Mouse (Mus musculus) ovary, postnatal 36 days (tissue): ENCODE data around the gene Mdk.

ENCODE experiments used
- DNase-seq: peaks from one replicate; pipeline ENCODE4 v3.0.0; 2022; ENCODE audit warnings: low spot score, mixed read lengths

The Mdk gene

DNA sequence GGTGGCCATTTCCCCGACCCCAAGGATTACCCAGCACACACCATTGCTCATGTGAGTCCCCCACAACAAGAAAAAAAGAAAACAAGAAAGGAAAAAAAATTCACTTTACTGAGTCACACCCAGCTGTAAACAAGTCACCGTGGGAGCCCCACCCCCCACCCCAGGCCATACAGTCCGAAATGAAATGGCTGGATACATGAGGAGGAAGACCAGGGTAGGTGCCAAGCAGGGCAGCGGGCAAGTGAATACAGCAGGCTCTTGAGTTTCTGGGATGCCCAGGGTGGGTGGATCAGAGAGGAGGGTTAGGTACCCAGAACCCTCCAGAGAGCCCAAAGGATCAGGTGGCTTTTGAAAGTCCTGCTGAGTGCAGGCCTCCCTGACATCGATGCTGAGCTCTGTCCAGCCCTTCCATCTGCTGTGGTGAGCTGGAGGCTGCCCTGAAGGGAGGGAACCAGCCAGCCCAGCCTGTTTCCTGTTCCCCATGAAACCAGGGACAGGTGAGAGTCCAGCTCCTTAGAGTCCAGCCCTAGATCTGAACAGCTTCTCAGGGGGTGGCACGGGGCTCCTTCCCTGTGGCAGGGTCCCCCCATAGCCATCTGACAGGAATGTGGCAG lies 747 bp upstream of the Mdk start:
- DNase-seq = no peak

GRCm38 (mm10) chr2:91931328-91932159 lies 553 bp downstream of the Mdk start:
- DNase-seq = peak; percentile 34

- DNase-seq = no peak
These were observed 1.3 kb downstream of the Mdk start for GRCm38 (mm10) chr2:91930761-91931291.

DNA sequence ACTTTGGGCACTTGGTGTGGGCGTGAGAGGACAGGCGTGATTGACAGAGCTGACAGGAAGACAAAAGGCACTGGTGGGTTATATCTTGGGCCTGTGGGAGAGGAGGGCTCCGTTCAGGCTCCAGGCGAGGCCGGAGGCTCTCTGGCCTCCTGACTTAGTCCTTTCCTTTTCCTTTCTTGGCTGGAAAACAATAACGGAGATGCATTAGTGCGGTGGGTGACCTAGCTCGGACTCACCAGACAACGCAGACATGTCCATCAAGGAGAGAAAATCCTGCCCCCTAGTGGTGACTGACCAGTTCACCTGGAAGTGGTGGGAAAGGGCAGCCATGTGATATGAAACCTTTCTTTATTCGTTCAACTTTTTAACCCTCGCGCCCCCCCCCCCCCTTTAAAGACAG lies 2.2 kb downstream of the Mdk start:
- no peak for DNase-seq

DNA sequence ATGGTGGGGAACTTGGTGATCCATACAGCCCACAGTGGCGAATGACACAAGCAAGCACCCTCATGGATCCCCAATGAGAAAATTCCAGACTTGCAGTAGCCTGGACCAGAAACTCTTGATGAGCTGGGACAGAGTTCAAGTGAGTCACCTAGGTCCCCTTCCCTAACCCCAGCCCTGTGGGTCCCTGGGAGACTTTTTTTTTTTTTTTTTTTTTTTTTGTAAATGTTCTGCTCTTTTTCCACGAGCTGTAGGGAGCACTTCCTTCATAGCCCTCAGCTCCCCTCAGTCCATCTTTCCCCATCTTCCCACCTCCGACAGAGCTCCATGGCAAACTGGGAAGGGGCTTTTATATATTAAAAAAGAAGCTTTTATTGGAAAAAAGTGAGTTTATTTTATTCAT lies 2.6 kb downstream of the Mdk start:
- no peak for DNase-seq

DNA sequence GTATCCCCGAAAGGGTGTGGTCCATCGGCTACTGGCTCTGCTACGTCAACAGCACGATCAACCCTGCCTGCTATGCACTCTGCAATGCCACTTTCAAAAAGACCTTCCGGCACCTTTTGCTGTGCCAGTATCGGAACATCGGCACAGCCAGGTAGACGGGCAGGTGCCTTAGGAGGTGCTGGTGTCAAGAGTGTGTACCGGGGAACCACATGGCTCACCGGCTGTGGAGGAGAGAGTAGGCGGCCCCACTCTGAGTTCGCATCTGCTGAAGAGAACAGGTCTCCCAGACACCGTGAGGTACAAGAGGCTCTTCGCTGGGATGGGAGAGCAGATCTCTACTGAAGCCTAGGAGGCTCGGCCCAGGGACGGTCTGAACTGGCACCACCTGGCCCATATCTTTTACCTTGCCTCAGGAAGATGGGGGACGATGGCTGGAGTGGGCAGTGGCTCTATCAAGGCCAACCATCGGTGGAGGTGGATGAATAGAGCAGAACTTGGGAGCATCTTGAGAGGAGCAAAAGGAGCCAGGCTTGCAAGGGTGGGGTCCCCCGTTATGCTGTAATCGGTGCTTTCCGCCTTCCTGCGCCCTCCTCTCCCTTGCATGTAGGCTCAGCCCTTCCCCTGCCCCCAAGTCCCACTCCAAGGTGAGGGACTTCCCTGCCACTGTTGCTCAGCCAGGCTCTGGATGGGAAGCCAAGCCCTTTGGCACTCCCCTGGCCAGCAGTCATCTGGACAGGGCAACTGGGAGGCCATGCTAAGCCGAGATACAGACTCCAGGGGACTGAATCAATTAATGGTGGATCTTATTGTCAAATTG lies 3.4 kb downstream of the Mdk start:
- no peak for DNase-seq

DNA sequence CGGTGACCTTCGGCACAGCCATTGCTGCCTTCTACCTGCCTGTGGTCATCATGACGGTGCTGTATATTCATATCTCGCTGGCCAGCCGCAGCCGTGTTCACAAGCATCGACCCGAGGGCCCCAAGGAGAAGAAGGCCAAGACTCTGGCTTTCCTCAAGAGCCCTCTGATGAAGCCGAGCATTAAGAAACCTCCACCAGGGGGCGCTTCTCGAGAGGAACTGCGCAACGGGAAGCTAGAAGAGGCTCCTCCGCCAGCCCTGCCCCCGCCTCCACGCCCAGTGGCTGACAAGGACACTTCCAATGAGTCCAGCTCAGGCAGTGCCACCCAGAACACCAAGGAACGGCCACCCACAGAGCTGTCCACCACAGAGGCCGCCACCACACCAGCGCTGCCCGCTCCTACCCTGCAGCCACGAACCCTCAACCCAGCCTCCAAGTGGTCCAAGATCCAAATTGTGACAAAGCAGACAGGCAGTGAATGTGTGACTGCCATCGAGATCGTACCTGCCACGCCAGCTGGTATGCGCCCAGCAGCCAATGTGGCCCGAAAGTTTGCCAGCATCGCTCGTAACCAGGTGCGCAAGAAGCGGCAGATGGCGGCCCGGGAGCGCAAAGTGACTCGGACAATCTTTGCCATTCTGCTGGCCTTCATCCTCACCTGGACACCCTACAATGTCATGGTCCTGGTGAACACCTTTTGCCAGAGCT lies 4.1 kb downstream of the Mdk start:
- DNase-seq = peak; percentile 71

- DNase-seq = no peak
These were observed 5.1 kb downstream of the Mdk start, which contains the start of gene Chrm4 for GRCm38 (mm10) chr2:91926949-91927348. TSS of gene Chrm4 (plus strand) at chr2:91927249.

DNA sequence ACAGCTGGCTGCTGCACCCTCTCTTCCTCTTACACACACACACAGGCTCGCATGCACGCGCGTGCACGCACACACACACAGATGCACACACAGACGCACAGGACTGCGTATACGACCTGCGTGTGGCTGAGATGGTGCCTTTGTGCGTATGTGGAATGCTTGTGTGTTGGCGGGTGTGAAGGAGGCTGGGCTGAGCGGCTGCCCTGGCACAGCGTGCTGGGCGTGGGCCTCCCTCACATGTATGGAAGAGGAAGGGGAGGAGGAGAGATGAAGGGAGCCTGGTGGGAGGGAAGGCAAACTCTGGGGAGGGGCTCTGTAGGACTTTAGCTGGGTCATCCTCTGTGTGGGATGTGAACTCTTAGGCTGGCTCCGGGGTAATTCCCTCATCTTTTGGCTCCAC lies 6.7 kb downstream of the Mdk start:
- DNase-seq = no peak

- DNase-seq = no peak
These were observed 7.4 kb downstream of the Mdk start for GRCm38 (mm10) chr2:91924726-91925125.

- peak; percentile 73 for DNase-seq
These were observed 8.4 kb downstream of the Mdk start for GRCm38 (mm10) chr2:91923415-91924337.

- no peak for DNase-seq
These were observed 9.3 kb downstream of the Mdk start for GRCm38 (mm10) chr2:91922586-91923414.

- DNase-seq = peak; percentile 68
These were observed 10.1 kb downstream of the Mdk start for GRCm38 (mm10) chr2:91921790-91922570.

DNA sequence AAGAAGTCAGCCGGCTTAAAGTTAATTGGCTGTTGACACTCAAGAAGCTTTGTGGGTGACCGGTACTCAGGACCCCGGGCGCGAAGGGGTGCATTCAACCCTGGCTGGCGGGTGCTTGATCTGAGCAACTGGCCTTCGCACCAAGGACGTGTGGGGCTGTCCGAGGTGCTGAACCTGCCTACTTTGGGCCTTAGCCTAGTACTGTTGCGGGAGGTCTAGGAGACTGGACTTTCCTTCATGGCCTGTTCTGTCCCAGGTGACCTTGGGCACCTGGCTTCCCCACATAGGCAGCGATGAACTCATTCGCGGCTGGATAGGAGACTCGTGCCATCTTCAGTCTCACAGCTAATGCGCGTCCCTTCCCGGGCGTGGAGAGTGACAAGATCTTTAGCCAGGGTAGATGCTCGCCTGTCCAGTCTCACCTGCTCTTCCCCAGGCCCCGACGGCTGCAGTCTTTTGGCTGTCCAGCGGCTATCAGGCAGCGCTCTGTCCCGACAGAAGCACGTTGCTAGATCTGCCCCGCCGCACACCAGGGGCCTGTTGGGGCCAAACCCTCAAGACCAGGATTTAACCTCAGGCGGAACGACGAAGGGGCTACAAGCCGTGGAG lies 10.8 kb downstream of the Mdk start:
- peak; percentile 83 for DNase-seq

GRCm38 (mm10) chr2:91920130-91920529 lies 12.0 kb downstream of the Mdk start:
- no peak for DNase-seq

DNA sequence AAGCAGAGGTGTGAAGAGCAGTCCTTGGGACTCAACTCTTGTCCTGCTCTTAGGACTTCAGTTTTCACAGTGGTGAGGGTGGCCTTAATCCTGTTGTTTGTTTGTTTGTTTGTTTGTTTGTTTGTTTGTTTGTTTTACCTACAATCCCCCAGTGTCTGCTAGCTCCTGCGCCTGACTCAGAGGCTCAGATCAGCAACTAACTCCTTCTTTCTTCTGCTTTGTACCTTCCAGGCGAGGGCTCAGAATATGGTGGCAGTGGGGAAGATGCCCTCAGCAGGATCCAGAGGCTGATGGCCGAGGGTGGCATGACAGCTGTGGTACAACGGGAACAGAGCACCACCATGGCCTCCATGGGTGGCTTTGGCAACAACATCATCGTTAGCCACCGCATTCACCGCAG lies 15.0 kb downstream of the Mdk start:
- no peak for DNase-seq

GRCm38 (mm10) chr2:91916346-91916977 lies 15.6 kb downstream of the Mdk start:
- DNase-seq = no peak
